Mouse (Mus musculus): ENCODE results near the gene Slc32a1. TPM values are rescaled to one million over a fixed set of nuclear protein-coding genes. Genes with fewer than 3 reads are reported as not detected.

Slc32a1 gene
- polyA plus RNA-seq, 1 experiment: not detected

DNA sequence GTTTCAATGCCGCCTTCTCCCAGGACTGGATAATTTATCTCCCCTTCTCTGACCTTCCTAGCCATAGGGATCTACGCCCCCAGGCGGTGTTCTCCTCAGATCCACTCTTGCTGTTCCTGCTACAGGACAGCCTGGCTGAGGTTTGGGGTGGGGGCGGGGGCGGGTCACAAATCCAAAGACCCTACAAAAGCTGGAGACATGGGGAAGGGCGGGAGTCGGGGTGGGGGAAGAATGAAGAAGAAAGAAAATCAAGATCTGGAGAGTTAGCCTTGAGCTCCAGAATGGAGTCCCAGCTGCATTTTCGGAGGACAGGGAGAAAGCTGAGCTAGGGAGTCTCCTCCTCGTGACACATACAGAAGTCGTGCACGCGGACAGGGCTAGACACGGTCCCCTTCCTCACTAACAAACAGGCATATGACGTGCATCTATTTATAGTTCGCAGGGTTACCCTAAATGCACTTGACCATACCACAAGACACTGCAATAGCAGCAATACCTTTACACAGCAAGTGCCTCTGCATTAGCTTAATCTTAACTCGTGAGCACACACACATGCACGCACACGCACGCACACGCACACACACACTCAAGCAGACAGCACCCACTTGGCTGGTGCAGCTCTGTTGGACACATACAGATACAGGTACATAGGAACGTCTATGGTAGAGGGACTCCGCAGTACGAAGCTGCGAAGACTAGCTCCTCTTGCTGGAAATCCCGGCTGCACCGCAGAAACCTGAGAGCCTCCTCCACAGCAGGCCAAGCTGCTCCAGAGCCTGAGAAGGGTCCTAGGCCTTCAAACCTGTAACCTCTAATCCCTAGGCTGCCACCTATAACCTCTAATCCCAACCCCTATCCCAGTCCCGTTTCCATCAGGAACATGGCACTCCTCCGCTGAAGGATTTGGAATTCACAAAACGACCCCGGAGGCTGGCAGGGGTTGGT, 1.4 kb downstream of the Slc32a1 start:
- Histone ChIP-seq H3K27ac (ENCODE audit: insufficient read depth, low read depth, low read length) (no peak overlapping the region), H3K4me1 (ENCODE audit: control insufficient read depth, insufficient read depth, low read length) (peaks cover 2% of the 10 kb centered on the region; the same call in 1 of the 2 replicates), H3K4me3 (ENCODE audit: insufficient read depth, low read length) (no peak overlapping the region)
- TF ChIP-seq CTCF (IDR thresholded peaks at IDR 0.05; ENCODE audit: low read depth, low read length) (no peak; the same call in 1 of the 2 replicates), POLR2A (IDR thresholded peaks at IDR 0.05; ENCODE audit: borderline replicate concordance, low read depth, low read length) (no peak)

DNA sequence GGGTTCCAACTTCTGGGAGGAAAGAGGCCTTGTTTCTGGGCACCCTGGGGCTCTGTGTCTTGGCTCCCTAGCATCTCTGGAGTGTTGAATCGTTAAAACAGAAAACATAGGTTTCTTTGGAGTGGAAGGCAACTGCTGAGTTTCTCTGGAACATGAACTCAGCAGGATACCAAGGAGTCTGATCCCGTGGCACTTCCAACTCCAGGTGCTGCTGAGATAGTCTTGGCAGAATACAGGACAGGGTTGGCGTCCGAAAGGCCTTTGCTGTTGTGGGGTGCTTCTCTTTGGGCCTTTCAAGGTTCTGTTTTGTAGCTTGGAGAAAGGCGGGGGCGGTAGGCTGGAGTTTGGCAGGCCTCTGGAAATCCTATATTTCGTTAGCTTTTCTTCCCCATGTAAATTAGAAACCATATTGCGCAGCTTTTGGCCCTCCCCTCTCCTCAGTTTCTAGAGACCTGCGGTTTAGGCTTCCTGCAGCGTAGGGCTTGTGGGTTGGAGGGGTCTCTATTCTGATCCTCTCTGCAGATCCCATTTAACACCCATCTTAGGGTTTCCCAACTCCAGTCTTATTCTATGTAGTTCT, 2.2 kb downstream of the Slc32a1 start:
- TF ChIP-seq POLR2A (IDR thresholded peaks at IDR 0.05; ENCODE audit: borderline replicate concordance, low read depth, low read length) (no peak), CTCF (IDR thresholded peaks at IDR 0.05; ENCODE audit: low read depth, low read length) (peak; percentile 8; the same call in 1 of the 2 replicates)
- Histone ChIP-seq H3K4me3 (ENCODE audit: insufficient read depth, low read length) (no peak overlapping the region), H3K27ac (ENCODE audit: insufficient read depth, low read depth, low read length) (no peak overlapping the region), H3K4me1 (ENCODE audit: control insufficient read depth, insufficient read depth, low read length) (peaks cover 2% of the 10 kb centered on the region; the same call in 1 of the 2 replicates)

DNA sequence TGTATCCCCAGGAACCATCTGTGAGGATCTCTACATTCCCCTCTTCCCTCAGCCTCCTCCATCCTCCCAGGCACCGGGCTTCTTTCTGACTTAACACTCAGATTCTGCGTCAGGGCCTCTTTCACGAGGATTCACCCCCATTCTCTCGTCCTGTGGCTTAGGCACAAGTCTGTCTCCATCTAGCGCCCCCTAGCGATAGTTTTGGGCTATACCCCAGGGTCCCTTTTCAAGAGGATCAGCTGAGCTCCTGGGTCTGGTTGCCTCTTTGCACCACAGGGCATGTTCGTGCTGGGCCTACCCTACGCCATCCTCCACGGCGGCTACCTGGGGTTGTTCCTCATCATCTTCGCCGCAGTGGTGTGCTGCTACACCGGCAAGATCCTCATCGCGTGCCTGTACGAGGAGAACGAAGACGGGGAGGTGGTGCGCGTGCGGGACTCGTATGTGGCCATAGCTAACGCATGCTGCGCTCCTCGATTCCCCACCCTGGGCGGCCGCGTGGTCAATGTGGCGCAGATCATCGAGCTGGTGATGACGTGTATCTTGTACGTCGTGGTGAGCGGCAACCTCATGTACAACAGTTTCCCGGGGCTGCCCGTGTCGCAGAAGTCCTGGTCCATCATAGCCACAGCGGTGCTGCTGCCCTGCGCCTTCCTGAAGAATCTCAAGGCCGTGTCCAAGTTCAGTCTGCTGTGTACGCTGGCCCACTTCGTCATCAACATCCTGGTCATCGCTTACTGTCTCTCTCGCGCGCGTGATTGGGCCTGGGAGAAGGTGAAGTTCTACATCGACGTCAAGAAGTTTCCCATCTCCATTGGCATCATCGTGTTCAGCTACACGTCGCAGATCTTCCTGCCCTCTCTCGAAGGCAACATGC, 3.2 kb downstream of the Slc32a1 start:
- Histone ChIP-seq H3K27ac (ENCODE audit: insufficient read depth, low read depth, low read length) (no peak overlapping the region), H3K4me1 (ENCODE audit: control insufficient read depth, insufficient read depth, low read length) (peaks cover 2% of the 10 kb centered on the region; the same call in 1 of the 2 replicates), H3K4me3 (ENCODE audit: insufficient read depth, low read length) (no peak overlapping the region)
- TF ChIP-seq CTCF (IDR thresholded peaks at IDR 0.05; ENCODE audit: low read depth, low read length): peak; percentile 90
- no peak for TF ChIP-seq POLR2A (IDR thresholded peaks at IDR 0.05; ENCODE audit: borderline replicate concordance, low read depth, low read length)

DNA sequence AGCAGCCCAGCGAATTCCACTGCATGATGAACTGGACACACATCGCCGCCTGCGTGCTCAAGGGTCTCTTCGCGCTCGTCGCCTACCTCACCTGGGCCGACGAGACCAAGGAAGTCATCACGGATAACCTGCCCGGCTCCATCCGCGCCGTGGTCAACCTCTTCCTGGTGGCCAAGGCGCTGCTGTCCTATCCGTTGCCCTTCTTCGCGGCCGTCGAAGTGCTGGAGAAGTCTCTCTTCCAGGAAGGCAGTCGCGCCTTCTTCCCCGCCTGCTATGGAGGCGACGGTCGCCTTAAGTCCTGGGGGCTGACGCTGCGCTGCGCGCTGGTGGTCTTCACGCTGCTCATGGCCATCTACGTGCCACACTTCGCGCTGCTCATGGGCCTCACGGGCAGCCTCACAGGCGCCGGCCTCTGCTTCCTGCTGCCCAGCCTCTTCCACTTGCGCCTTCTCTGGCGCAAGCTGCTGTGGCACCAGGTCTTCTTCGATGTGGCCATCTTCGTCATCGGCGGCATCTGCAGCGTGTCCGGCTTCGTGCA, 3.9 kb downstream of the Slc32a1 start:
- TF ChIP-seq CTCF (IDR thresholded peaks at IDR 0.05; ENCODE audit: low read depth, low read length): no peak
- TF ChIP-seq POLR2A (IDR thresholded peaks at IDR 0.05; ENCODE audit: borderline replicate concordance, low read depth, low read length): no peak

DNA sequence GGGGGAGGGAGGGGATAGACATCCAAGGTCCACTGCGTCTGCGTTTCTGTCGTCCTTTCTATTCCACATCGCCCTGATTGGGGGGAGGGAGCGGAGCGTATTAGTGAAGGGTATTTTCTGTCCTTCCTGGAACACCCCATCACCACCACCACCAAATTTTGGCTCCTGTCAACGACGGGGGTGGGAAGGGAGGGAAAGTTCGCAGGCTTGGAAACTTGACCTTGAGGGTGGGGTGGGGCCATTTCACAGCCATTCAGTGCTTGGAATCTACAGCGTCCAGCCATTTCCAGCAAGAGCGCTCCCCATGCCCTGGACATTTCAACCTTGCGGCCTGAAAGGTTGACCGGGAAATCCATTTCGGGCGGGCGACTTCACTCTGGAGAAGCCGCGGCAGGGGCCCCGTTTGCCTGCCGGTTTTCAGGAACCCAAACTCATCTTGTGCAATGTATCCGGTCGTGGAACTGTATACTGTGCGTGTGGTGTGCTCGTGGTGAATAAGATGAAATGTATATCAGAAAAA, 4.7 kb downstream of the Slc32a1 start:
- H3K4me3 ChIP-seq (ENCODE audit: insufficient read depth, low read length): no peak overlapping the region
- no peak overlapping the region for H3K27ac ChIP-seq (ENCODE audit: insufficient read depth, low read depth, low read length)
- TF ChIP-seq POLR2A (IDR thresholded peaks at IDR 0.05; ENCODE audit: borderline replicate concordance, low read depth, low read length) (no peak), CTCF (IDR thresholded peaks at IDR 0.05; ENCODE audit: low read depth, low read length) (no peak)
- peaks cover 2% of the 10 kb centered on the region; the same call in 1 of the 2 replicates for H3K4me1 ChIP-seq (ENCODE audit: control insufficient read depth, insufficient read depth, low read length)

More for the DNA sequence above, 3.9 kb downstream of the Slc32a1 start:
- no peak overlapping the region for H3K4me3 ChIP-seq (ENCODE audit: insufficient read depth, low read length)
- H3K27ac ChIP-seq (ENCODE audit: insufficient read depth, low read depth, low read length): no peak overlapping the region
- H3K4me1 ChIP-seq (ENCODE audit: control insufficient read depth, insufficient read depth, low read length): peaks cover 2% of the 10 kb centered on the region; the same call in 1 of the 2 replicates

DNA sequence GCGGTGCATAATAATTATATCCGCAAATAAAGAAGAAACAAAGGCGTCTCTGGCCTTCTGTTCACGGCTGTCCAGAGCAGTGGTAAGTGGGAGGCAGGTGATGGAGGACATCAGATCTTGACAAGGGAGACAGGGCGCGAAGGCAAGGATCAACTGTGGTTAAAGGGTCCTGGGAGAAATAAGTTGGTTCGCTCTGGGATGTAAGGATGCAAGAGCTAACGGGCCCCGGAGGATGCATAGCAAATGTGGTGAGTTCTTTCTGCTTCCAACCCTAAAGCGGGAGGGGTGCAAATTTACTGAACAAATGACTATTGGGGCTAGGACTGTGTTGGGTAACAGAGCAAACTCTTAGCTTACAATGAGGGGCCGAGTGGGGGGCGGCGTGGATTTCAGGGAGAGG, 5.1 kb downstream of the Slc32a1 start:
- Histone ChIP-seq H3K4me3 (ENCODE audit: insufficient read depth, low read length) (no peak overlapping the region), H3K27ac (ENCODE audit: insufficient read depth, low read depth, low read length) (no peak overlapping the region), H3K4me1 (ENCODE audit: control insufficient read depth, insufficient read depth, low read length) (peaks cover 2% of the 10 kb centered on the region; the same call in 1 of the 2 replicates)
- TF ChIP-seq CTCF (IDR thresholded peaks at IDR 0.05; ENCODE audit: low read depth, low read length) (no peak), POLR2A (IDR thresholded peaks at IDR 0.05; ENCODE audit: borderline replicate concordance, low read depth, low read length) (no peak)

DNA sequence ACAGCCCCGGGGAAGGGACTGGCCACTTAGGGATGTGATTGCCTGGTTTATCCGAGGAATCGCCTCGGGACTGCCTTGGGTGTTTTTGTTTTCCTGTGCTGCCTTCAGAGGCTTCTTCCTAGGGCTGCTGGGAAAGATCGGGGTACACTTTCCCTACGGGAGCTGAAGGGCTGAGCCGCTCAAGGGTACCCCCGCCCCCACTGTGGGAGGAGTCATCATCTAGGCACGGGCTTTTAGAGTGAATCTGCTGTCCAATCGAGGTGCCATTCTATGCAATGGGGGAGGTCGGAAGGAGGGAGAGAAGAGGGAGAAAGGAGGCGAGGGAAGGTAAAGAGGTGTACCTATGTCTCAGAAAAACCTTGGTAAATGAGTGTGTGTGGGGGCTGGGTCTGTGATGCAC, 5.7 kb downstream of the Slc32a1 start:
- Histone ChIP-seq H3K4me3 (ENCODE audit: insufficient read depth, low read length) (no peak overlapping the region), H3K27ac (ENCODE audit: insufficient read depth, low read depth, low read length) (no peak overlapping the region), H3K4me1 (ENCODE audit: control insufficient read depth, insufficient read depth, low read length) (peaks cover 2% of the 10 kb centered on the region; the same call in 1 of the 2 replicates)
- TF ChIP-seq POLR2A (IDR thresholded peaks at IDR 0.05; ENCODE audit: borderline replicate concordance, low read depth, low read length): no peak
- TF ChIP-seq CTCF (IDR thresholded peaks at IDR 0.05; ENCODE audit: low read depth, low read length): no peak

DNA sequence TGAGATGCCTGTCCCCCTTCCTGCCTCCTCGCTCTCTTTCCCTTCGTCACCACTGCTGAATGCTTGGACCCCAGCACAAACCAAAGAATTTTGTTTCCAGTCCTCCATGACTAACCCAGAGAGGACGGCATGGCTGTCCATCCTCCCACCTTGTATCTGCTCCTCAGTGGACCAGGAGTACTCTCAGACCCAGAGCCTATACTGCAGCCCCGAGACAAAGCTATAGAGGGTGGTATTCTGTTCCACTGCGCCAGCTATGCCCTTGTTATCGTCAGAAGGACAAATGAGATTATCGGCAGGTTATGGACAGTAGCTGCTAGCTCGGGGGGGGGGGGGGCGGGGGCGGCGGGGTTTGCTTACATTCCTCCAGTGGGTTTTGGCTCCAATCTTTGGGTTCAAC, 6.2 kb downstream of the Slc32a1 start:
- Histone ChIP-seq H3K4me3 (ENCODE audit: insufficient read depth, low read length) (no peak overlapping the region), H3K4me1 (ENCODE audit: control insufficient read depth, insufficient read depth, low read length) (peaks cover 2% of the 10 kb centered on the region; the same call in 1 of the 2 replicates), H3K27ac (ENCODE audit: insufficient read depth, low read depth, low read length) (no peak overlapping the region)
- TF ChIP-seq CTCF (IDR thresholded peaks at IDR 0.05; ENCODE audit: low read depth, low read length) (no peak), POLR2A (IDR thresholded peaks at IDR 0.05; ENCODE audit: borderline replicate concordance, low read depth, low read length) (no peak)
